Mouse (Mus musculus) cerebellum, postnatal 36 days (tissue): ENCODE results near the gene Il11.

Experiments
- DNase-seq, 2 experiments: peaks; one replicate each; pipeline ENCODE4 v3.0.0; 2021 to 2022; ENCODE audit warnings: mixed read lengths in 2 of 2

Gene Il11

GRCm38 (mm10) chr7:4788499-4789435, 6.1 kb upstream of the Il11 start:
- DNase-seq, result peak; percentile 63 to 71

- peak; percentile 74 to 81 for DNase-seq
Measured at GRCm38 (mm10) chr7:4783667-4784268, 1.1 kb upstream of the Il11 start.

- no peak for DNase-seq
Measured at GRCm38 (mm10) chr7:4782130-4782529, 529 bp downstream of the Il11 start.

- no peak for DNase-seq
Measured at GRCm38 (mm10) chr7:4779921-4780320, 2.7 kb downstream of the Il11 start.

- DNase-seq, result no peak
Measured at GRCm38 (mm10) chr7:4777851-4778637, 4.6 kb downstream of the Il11 start.

- no peak for DNase-seq
Measured at GRCm38 (mm10) chr7:4776861-4777830, 5.5 kb downstream of the Il11 start.

- DNase-seq, result no peak
Measured at GRCm38 (mm10) chr7:4776131-4776530, 6.5 kb downstream of the Il11 start.

- no peak for DNase-seq
Measured at GRCm38 (mm10) chr7:4771202-4771601, 11.5 kb downstream of the Il11 start, which contains the start of gene Fam71e2. Gene Fam71e2, minus strand, starts transcription at chr7:4771302.

- DNase-seq, result no peak
Measured at GRCm38 (mm10) chr7:4764946-4765710, 17.5 kb downstream of the Il11 start.

GRCm38 (mm10) chr7:4759670-4760069, 23.0 kb downstream of the Il11 start:
- no peak for DNase-seq

GRCm38 (mm10) chr7:4752821-4753570, 29.7 kb downstream of the Il11 start, which contains the start of gene Cox6b2:
Gene Cox6b2, minus strand, starts transcription at chr7:4753094.
- peak; percentile 28 to 38 for DNase-seq

GRCm38 (mm10) chr7:4751971-4752820, 30.5 kb downstream of the Il11 start:
- peak in 1 of 2 experiments; percentile 16 for DNase-seq

GRCm38 (mm10) chr7:4749169-4749568, 33.5 kb downstream of the Il11 start:
- DNase-seq, result no peak

- no peak for DNase-seq
Measured at GRCm38 (mm10) chr7:4748321-4748720, 34.3 kb downstream of the Il11 start.

GRCm38 (mm10) chr7:4747156-4747899, 35.3 kb downstream of the Il11 start:
- no peak for DNase-seq

GRCm38 (mm10) chr7:4746326-4746980, 36.2 kb downstream of the Il11 start:
- DNase-seq, result no peak

GRCm38 (mm10) chr7:4744886-4745285, 37.8 kb downstream of the Il11 start:
- no peak for DNase-seq

- no peak for DNase-seq
Measured at GRCm38 (mm10) chr7:4743354-4743753, 39.3 kb downstream of the Il11 start.
